Mouse (Mus musculus) limb, embryonic 14.5 days (tissue): ENCODE results near the gene Inpp5b. TPM values are rescaled to one million over a fixed set of nuclear protein-coding genes. Genes with fewer than 3 reads are reported as not detected.
"Not testable (repeated sequence)": the region's sequence is repeated elsewhere in the genome, so short reads cannot be mapped to it uniquely, and the experiment has no call there.

Experiments used
- ATAC-seq: fragments of 200-750 bp; cut with Nextera tagmentation; 2 replicates; pipeline ENCODE4 v1.8.0; 2017; ENCODE audit warnings: low read depth, moderate number of reproducible peaks, moderate TSS enrichment; ENCODE audit not compliant: low FRiP score
- DNase-seq: peaks from one replicate; pipeline ENCODE4 v3.0.0-alpha.2; 2015; ENCODE audit warnings: low spot score
- H3K27ac ChIP-seq: fragments of 300-500 bp; sonication (generic); replicated peaks from 2 replicates; pipeline ENCODE4 v1.5.1; 2014; ENCODE audit warnings: low read depth, mild to moderate bottlenecking, low read length, moderate library complexity, mixed read lengths
- H3K27me3 ChIP-seq: fragments of 300-500 bp; sonication (generic); 2 replicates; pipeline ENCODE4 v1.6.1; 2014; ENCODE audit warnings: low read length, mixed read lengths; ENCODE audit not compliant: control insufficient read depth, insufficient read depth
- H3K36me3 ChIP-seq: fragments of 300-500 bp; sonication (generic); 2 replicates; pipeline ENCODE4 v1.6.1; 2014; ENCODE audit warnings: mild to moderate bottlenecking, low read length, moderate library complexity, mixed read lengths; ENCODE audit not compliant: control insufficient read depth, insufficient read depth
- H3K4me1 ChIP-seq: fragments of 300-500 bp; sonication (generic); 2 replicates; pipeline ENCODE4 v1.6.1; 2014; ENCODE audit warnings: antibody characterized with exemption, low read length, mixed read lengths; ENCODE audit not compliant: control insufficient read depth, insufficient read depth
- H3K4me2 ChIP-seq: fragments of 300-500 bp; sonication (generic); replicated peaks from 2 replicates; pipeline ENCODE4 v1.6.1; 2014; ENCODE audit warnings: low read depth, mild to moderate bottlenecking, low read length, moderate library complexity; ENCODE audit not compliant: severe bottlenecking
- H3K4me3 ChIP-seq: fragments of 300-500 bp; sonication (generic); replicated peaks from 2 replicates; pipeline ENCODE4 v1.5.1; 2014; ENCODE audit warnings: low read length
- H3K9ac ChIP-seq: fragments of 300-500 bp; sonication (generic); 2 replicates; pipeline ENCODE4 v1.6.1; 2014; ENCODE audit warnings: mild to moderate bottlenecking, low read depth, low read length, moderate library complexity; ENCODE audit not compliant: severe bottlenecking
- H3K9me3 ChIP-seq: fragments of 300-500 bp; sonication (generic); 2 replicates; pipeline ENCODE4 v1.6.1; 2016; ENCODE audit warnings: low read length; ENCODE audit not compliant: control insufficient read depth
- POLR2A ChIP-seq: fragments of 200-500 bp; IDR thresholded peaks from 2 replicates; pipeline ENCODE4 v1.8.0; 2012; ENCODE audit warnings: inconsistent platforms, mild to moderate bottlenecking, moderate library complexity, borderline replicate concordance; ENCODE audit not compliant: insufficient read depth, insufficient read length; ENCODE audit errors: extremely low read depth
- WGBS: fragments of 180-500 bp; shearing (Covaris S2); extraction: QIAGEN DNeasy Blood & Tissue Kit; methylation state at CpG from one replicate; pipeline ENCODE4 v1.1.7; 2014; 5-methylcytosine and 5-hydroxymethylcytosine counted together
- polyA plus RNA-seq, 2 experiments: library from polyadenylated mRNA; depleted of rRNA in 1 of 2; stranded (reverse) in 1 of 2; unstranded in 1 of 2; fragments of >200 nt; fragmentation: Nextera tagmentation in 1 of 2; extraction: Ambion mirVana in 1 of 2; gene quantifications; 2 replicates each; pipeline versions ENCODE4 v1.2.1 to v1.2.3; 2012 to 2014

Inpp5b gene
- polyA plus RNA-seq, 2 experiments, result 28.3 to 44.3 TPM

DNA sequence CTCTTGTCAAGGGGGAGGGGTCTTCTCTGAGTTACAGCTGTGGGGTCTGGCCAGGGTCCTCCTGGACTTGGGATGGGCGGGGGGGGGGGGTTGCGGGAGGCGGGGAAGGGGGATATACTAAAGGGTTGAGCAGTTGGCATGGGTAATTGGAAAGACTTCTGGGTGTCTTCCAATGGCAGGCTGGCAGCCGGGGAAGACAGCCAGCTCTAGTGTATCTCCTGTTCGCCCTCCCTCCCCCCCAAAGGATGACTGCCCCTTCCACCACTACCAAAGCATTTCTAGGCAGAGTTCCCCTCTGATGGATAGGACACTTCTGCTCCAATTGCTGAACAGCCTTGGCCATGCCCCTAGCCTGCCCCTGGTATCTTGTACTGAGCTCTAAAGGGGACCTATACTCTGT lies 39.7 kb upstream of the Inpp5b start:
- 22% methylated on average over 4 of the region's 5 CpGs for WGBS
- peak overlapping the region; percentile 88; the same call in 1 of the 2 replicates for H3K27ac ChIP-seq

DNA sequence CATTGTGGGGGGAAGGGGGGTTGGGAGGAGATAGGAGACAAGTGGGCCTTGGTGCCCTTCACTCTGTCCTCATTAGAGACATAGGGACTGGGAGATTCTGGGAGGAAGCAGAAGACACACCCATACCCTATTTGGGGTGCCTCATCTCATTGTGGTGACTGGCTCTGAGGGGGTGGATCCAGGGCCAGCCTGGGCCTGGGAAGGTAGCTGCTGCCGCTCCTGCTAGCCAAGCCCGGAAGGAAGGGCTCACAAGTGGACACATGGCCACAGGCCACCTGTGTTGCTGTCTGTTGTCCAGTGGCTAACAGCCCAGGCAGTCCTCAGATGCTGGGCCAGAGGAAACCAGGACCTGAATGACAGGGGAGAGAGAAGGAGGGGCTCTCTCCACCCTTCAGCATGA lies 38.2 kb upstream of the Inpp5b start:
- Histone ChIP-seq H3K9me3 (no peaks in the 10 kb centered on the region), H3K27ac (peak overlapping the region; percentile 92), H3K4me1 (peaks cover 52% of the 10 kb centered on the region), H3K27me3 (no peaks in the 10 kb centered on the region), H3K4me2 (peak overlapping the region; percentile 75), H3K36me3 (peaks cover 21% of the 10 kb centered on the region), H3K4me3 (peak overlapping the region; percentile 20), H3K9ac (peak overlapping the region; percentile 48; the same call in 1 of the 2 replicates)
- ATAC-seq (no peak), DNase-seq (no peak)
- no peak for TF ChIP-seq POLR2A
- 8% methylated on average over 2 of the region's 2 CpGs for WGBS

More for the DNA sequence above, 39.7 kb upstream of the Inpp5b start:
- H3K4me1 ChIP-seq, result peaks cover 45% of the 10 kb centered on the region
- H3K9ac ChIP-seq, result peak overlapping the region; percentile 84
- no peaks in the 10 kb centered on the region for H3K27me3 ChIP-seq
- peaks cover 14% of the 10 kb centered on the region for H3K36me3 ChIP-seq
- peak overlapping the region; percentile 87 for H3K4me3 ChIP-seq
- H3K9me3 ChIP-seq, result no peaks in the 10 kb centered on the region
- DNase-seq (no peak), ATAC-seq (no peak)
- TF ChIP-seq POLR2A, result no peak
- peak overlapping the region; percentile 75 for H3K4me2 ChIP-seq

DNA sequence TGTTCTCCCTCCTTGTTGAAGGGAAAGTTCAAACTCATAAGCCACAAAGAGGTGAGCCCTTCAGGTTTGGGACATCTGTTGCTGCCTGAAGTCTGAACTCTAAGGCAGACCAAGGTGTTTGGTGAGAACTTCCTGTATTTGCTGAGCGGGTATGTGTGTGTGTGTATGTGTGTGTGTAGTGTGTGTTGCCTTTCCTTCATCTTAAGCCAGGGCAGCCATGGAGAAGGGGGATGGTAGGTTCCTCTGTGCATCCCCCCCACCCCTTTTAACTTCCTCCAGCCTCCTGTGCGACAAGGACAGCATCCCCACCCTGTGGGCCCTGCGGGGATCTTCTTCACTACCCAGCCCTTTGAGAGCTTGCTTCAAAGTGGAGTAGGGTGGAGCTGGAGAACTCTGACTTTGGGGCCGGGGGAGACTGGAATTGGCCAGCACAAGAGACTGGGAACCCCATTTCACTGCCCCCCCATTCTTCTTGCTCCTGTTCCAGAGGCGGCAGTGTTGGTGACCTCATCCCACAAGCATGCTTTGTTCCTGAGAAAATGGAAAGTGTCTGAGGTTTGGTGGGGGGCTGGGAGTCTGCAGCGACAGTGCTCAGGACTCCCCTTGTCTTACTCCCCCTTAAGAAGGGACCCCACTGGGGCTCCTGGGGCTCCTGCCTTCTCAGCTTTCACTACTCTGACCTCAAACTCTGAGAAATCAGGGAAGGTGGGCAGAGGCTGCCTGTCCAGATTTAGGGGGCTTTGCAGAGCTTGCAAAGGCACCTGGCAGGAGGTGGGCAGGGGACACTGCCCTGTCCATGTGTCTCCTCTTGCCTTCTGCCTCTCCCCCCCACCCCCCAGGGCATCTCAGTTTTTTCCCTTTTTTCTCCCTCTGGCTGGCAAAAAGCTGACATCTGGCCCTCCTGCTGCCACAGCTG lies 37.5 kb upstream of the Inpp5b start:
- peak overlapping the region; percentile 20 for H3K4me3 ChIP-seq
- peaks cover 21% of the 10 kb centered on the region for H3K36me3 ChIP-seq
- H3K9me3 ChIP-seq, result no peaks in the 10 kb centered on the region
- WGBS, result 2% methylated on average over 6 of the region's 6 CpGs
- ATAC-seq (peak; percentile 10; the same call in 1 of the 2 replicates), DNase-seq (peak; percentile 78)
- peak overlapping the region; percentile 92 for H3K27ac ChIP-seq
- peaks cover 55% of the 10 kb centered on the region for H3K4me1 ChIP-seq
- H3K27me3 ChIP-seq, result no peaks in the 10 kb centered on the region
- TF ChIP-seq POLR2A, result no peak
- H3K9ac ChIP-seq, result peak overlapping the region; percentile 48
- H3K4me2 ChIP-seq, result peak overlapping the region; percentile 75

DNA sequence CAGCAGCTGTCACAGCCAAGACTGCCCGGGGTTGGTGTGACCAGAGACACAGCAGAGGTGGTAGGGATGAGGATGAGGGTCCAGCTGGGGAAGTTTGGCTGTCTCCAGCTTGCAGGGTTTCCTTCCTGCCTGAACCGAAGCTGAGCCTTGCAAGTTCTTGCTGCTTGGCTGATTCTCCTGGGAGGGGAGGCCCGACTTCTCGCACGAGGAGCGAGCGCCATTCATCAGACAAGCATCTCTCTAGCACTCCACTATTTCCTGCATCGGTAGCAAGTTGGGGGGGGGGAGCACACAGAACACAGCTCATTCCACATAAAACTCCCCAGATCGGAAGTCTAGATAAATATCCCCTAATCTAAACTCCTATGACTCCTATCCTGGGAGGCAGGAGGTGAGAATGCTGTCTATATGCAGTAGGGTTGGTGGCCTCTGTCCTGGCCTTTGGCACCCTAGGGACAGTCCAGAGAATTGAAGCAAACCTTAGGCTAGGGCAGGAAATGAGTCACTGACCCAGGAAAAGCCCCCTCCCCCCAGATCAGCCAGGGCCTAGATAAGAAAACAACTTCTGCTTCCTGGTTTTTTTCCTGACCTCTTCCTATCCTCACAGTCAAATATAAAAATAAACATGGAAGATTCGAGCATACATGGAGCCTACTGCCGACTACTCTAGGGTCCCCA lies 36.7 kb upstream of the Inpp5b start:
- peaks cover 56% of the 10 kb centered on the region for H3K4me1 ChIP-seq
- H3K4me2 ChIP-seq, result peak overlapping the region; percentile 75
- 16% methylated on average over 11 of the region's 11 CpGs for WGBS
- DNase-seq (peak; percentile 53), ATAC-seq (no peak)
- H3K4me3 ChIP-seq, result 0 out of 2 replicates have a peak overlapping the region, but pooled peaks have one; percentile 20
- peak overlapping the region; percentile 92 for H3K27ac ChIP-seq
- TF ChIP-seq POLR2A, result no peak
- H3K9me3 ChIP-seq, result no peaks in the 10 kb centered on the region
- no peaks in the 10 kb centered on the region for H3K27me3 ChIP-seq
- peak overlapping the region; percentile 48 for H3K9ac ChIP-seq
- H3K36me3 ChIP-seq, result peaks cover 21% of the 10 kb centered on the region

DNA sequence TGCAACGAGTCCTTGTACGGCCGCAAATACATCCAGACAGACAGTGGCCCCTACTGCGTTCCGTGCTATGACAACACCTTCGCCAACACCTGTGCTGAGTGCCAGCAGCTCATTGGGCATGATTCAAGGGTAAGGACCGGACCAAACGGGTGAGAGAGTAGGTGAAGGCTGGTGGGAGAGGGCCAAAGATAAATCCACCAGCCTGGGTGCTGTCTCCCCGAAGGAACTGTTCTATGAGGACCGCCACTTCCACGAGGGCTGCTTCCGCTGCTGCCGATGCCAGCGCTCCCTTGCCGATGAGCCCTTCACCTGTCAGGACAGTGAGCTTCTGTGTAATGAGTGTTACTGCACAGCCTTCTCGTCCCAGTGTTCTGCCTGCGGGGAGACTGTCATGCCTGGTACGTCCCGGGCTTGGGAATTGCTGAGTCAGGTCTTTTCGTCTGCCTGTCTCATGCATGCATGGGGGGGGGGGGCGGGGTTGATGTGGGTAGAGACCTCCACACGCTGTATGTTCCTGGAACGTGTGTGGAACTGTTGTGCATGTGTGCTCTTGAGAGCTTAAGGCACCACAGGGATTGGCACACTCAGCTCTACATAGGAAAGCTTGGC lies 35.9 kb upstream of the Inpp5b start:
- H3K9ac ChIP-seq, result no peak overlapping the region
- peaks cover 60% of the 10 kb centered on the region for H3K4me1 ChIP-seq
- H3K4me3 ChIP-seq, result no peak overlapping the region
- H3K27me3 ChIP-seq, result no peaks in the 10 kb centered on the region
- WGBS, result 86% methylated on average over 23 of the region's 23 CpGs
- no peak overlapping the region for H3K27ac ChIP-seq
- H3K9me3 ChIP-seq, result no peaks in the 10 kb centered on the region
- DNase-seq (no peak), ATAC-seq (no peak)
- H3K36me3 ChIP-seq, result peaks cover 21% of the 10 kb centered on the region
- no peak for TF ChIP-seq POLR2A
- H3K4me2 ChIP-seq, result no peak overlapping the region

DNA sequence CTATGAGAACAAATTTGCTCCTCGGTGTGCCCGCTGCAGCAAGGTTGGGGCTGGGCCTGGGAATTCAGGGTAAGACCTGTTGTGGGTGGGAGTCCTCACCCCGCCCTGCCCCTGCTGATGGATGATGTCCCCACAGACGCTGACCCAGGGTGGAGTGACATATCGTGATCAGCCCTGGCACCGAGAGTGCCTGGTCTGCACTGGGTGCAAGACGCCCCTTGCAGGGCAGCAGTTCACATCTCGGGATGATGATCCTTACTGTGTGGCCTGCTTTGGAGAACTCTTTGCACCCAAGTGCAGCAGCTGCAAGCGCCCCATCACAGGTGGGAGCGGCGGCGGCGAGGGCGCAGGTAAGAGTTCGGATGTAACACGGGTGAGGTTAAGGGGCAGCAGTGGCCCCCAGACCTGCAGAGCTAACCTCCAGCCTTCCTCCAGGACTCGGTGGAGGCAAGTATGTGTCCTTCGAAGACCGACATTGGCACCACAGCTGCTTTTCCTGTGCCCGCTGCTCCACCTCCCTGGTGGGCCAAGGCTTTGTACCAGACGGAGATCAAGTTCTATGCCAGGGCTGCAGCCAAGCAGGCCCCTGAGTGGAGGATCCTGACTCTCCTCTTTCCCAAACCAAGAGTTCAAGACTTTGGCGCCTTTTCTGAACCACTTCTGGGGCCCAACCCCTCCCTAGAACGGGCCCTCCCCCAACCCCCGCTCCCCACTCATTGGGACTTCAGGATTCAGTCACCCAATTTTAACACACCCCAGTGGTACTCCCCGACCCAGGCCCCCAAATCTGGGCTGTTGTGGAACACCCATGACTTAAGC lies 34.1 kb upstream of the Inpp5b start:
- H3K9ac ChIP-seq, H3K27me3 ChIP-seq, ATAC-seq, H3K4me3 ChIP-seq, DNase-seq, H3K9me3 ChIP-seq, H3K4me2 ChIP-seq: not testable (repeated sequence)
- Histone ChIP-seq H3K27ac (peak overlapping the region; percentile 92), H3K4me1 (peaks cover 52% of the 10 kb centered on the region), H3K36me3 (peaks cover 21% of the 10 kb centered on the region)
- WGBS, result 81% methylated on average over 25 of the region's 25 CpGs

DNA sequence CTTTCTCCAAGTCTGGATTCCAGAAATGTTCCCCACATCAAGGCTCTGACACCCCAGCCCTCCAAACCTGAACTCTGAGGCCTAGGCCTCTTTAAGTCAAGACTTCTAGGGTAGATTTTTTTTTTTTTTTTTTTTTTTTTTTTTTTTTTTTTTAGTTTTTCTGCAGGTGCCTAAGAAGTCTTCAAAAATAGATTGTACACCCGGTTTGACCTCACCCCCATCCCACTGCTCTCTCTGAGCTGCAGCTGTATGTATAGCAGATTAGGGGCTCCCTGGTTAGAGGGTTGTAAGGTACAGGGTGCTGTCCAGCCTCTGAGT lies 33.5 kb upstream of the Inpp5b start:
- not testable (repeated sequence) for H3K9ac ChIP-seq, H3K27me3 ChIP-seq, DNase-seq, H3K9me3 ChIP-seq, ATAC-seq
- H3K27ac ChIP-seq, result peak overlapping the region; percentile 92
- WGBS, result 17% methylated on average over 1 of the region's 1 CpGs
- peak overlapping the region; percentile 54 for H3K4me2 ChIP-seq
- H3K36me3 ChIP-seq, result peaks cover 21% of the 10 kb centered on the region
- H3K4me1 ChIP-seq, result peaks cover 49% of the 10 kb centered on the region
- H3K4me3 ChIP-seq, result 0 out of 2 replicates have a peak overlapping the region, but pooled peaks have one; percentile 29
